Mouse (Mus musculus) heart, embryonic 10.5 days (tissue): Measurements from ENCODE around the gene Dnaic2. TPM values are rescaled to one million over a fixed set of nuclear protein-coding genes. Genes with fewer than 3 reads are reported as not detected.
A peak's percentile ranks its signal among the peaks of the same experiment; 100 is the strongest.

Source experiments
- DNase-seq: peaks from one replicate; pipeline ENCODE4 v3.0.0-alpha.2; 2017; ENCODE audit warnings: low spot score
- H3K27ac ChIP-seq: fragments of 300-500 bp; sonication (generic); 2 replicates; pipeline ENCODE4 v1.5.1; 2016; ENCODE audit warnings: mild to moderate bottlenecking
- H3K27me3 ChIP-seq: fragments of 300-500 bp; sonication (generic); 2 replicates; pipeline ENCODE4 v1.6.1; 2016; ENCODE audit warnings: mild to moderate bottlenecking; ENCODE audit not compliant: poor library complexity, insufficient read depth, severe bottlenecking
- H3K36me3 ChIP-seq: fragments of 300-500 bp; sonication (generic); 2 replicates; pipeline ENCODE4 v1.6.1; 2016; ENCODE audit warnings: mild to moderate bottlenecking, moderate library complexity
- H3K4me1 ChIP-seq: fragments of 300-500 bp; sonication (generic); 2 replicates; pipeline ENCODE4 v1.6.1; 2016; ENCODE audit warnings: mild to moderate bottlenecking
- H3K4me3 ChIP-seq: fragments of 300-500 bp; sonication (generic); 2 replicates; pipeline ENCODE4 v1.5.1; 2016; ENCODE audit warnings: mild to moderate bottlenecking, moderate library complexity
- H3K9me3 ChIP-seq: fragments of 300-500 bp; sonication (generic); 2 replicates; pipeline ENCODE4 v1.6.1; 2016; ENCODE audit warnings: mild to moderate bottlenecking, moderate library complexity
- WGBS: fragments of 180-500 bp; shearing (Covaris S2); methylation state at CpG from one replicate; pipeline ENCODE4 v1.1.7; 2016; 5-methylcytosine and 5-hydroxymethylcytosine counted together
- polyA plus RNA-seq: library from polyadenylated mRNA; unstranded; fragments of >200 nt; fragmentation: Nextera tagmentation; extraction: Ambion mirVana; gene quantifications from 2 replicates; pipeline ENCODE4 v1.2.1, GENCODE M21; 2016

Gene Dnaic2
- polyA plus RNA-seq, 1 experiment from 2014 or later = 0.19 TPM

GRCm38 (mm10) chr11:114786326-114786725, 59.1 kb downstream of the Dnaic2 start:
- WGBS = 2% methylated on average over 43 of the region's 43 CpGs
- Histone ChIP-seq H3K4me3 (peak overlapping the region; percentile 54), H3K9me3 (no peaks in the 10 kb centered on the region), H3K27me3 (peaks cover 100% of the 10 kb centered on the region), H3K27ac (no peak overlapping the region), H3K36me3 (no peaks in the 10 kb centered on the region), H3K4me1 (peaks cover 28% of the 10 kb centered on the region)
- DNase-seq = no peak

- DNase-seq = no peak
- Histone ChIP-seq H3K9me3 (no peaks in the 10 kb centered on the region), H3K4me1 (peaks cover 39% of the 10 kb centered on the region), H3K36me3 (no peaks in the 10 kb centered on the region), H3K27ac (no peak overlapping the region), H3K4me3 (no peak overlapping the region), H3K27me3 (peaks cover 100% of the 10 kb centered on the region)
- 86% methylated on average over 3 of the region's 3 CpGs for WGBS
Measured at GRCm38 (mm10) chr11:114787611-114788010, 60.4 kb downstream of the Dnaic2 start.

GRCm38 (mm10) chr11:114789061-114789714, 62.0 kb downstream of the Dnaic2 start:
- DNase-seq = peak; percentile 89
- 10% methylated on average over 30 of the region's 30 CpGs for WGBS
- Histone ChIP-seq H3K36me3 (no peaks in the 10 kb centered on the region), H3K4me3 (peak overlapping the region; percentile 41), H3K27me3 (peaks cover 100% of the 10 kb centered on the region), H3K9me3 (no peaks in the 10 kb centered on the region), H3K27ac (no peak overlapping the region), H3K4me1 (peaks cover 39% of the 10 kb centered on the region)

- 52% methylated on average over 9 of the region's 9 CpGs for WGBS
- Histone ChIP-seq H3K27me3 (peaks cover 100% of the 10 kb centered on the region), H3K27ac (no peak overlapping the region), H3K4me3 (0 out of 2 replicates have a peak overlapping the region, but pooled peaks have one; percentile 41), H3K4me1 (peaks cover 39% of the 10 kb centered on the region), H3K9me3 (no peaks in the 10 kb centered on the region), H3K36me3 (no peaks in the 10 kb centered on the region)
- DNase-seq = no peak
Measured at GRCm38 (mm10) chr11:114789716-114790115, 62.5 kb downstream of the Dnaic2 start.

- 56% methylated on average over 12 of the region's 12 CpGs for WGBS
- Histone ChIP-seq H3K27me3 (peaks cover 100% of the 10 kb centered on the region), H3K4me3 (no peak overlapping the region), H3K27ac (no peak overlapping the region), H3K36me3 (no peaks in the 10 kb centered on the region), H3K9me3 (no peaks in the 10 kb centered on the region), H3K4me1 (peaks cover 42% of the 10 kb centered on the region)
- DNase-seq = no peak
Measured at GRCm38 (mm10) chr11:114790171-114790570, 63.0 kb downstream of the Dnaic2 start.

GRCm38 (mm10) chr11:114790841-114791240, 63.6 kb downstream of the Dnaic2 start:
- H3K27me3 ChIP-seq = peaks cover 98% of the 10 kb centered on the region
- peak overlapping the region; percentile 61 for H3K4me3 ChIP-seq
- H3K9me3 ChIP-seq = no peaks in the 10 kb centered on the region
- H3K27ac ChIP-seq = no peak overlapping the region
- 14% methylated on average over 4 of the region's 4 CpGs for WGBS
- DNase-seq = no peak
- peaks cover 48% of the 10 kb centered on the region for H3K4me1 ChIP-seq
- no peaks in the 10 kb centered on the region for H3K36me3 ChIP-seq

- Histone ChIP-seq H3K36me3 (no peaks in the 10 kb centered on the region), H3K4me3 (peak overlapping the region; percentile 61), H3K27me3 (peaks cover 97% of the 10 kb centered on the region), H3K4me1 (peaks cover 48% of the 10 kb centered on the region), H3K9me3 (no peaks in the 10 kb centered on the region), H3K27ac (no peak overlapping the region)
- WGBS = 2% methylated on average over 49 of the region's 50 CpGs
- no peak for DNase-seq
Measured at GRCm38 (mm10) chr11:114791351-114791889, 64.2 kb downstream of the Dnaic2 start.

- 1% methylated on average over 59 of the region's 59 CpGs for WGBS
- H3K36me3 ChIP-seq = no peaks in the 10 kb centered on the region
- H3K9me3 ChIP-seq = no peaks in the 10 kb centered on the region
- DNase-seq = no peak
- H3K4me3 ChIP-seq = peak overlapping the region; percentile 61
- peaks cover 45% of the 10 kb centered on the region for H3K4me1 ChIP-seq
- peak overlapping the region; percentile 57 for H3K27ac ChIP-seq
- peaks cover 95% of the 10 kb centered on the region for H3K27me3 ChIP-seq
Measured at GRCm38 (mm10) chr11:114791891-114792411, 64.7 kb downstream of the Dnaic2 start.

- Histone ChIP-seq H3K27ac (no peak overlapping the region), H3K36me3 (no peaks in the 10 kb centered on the region), H3K9me3 (no peaks in the 10 kb centered on the region), H3K4me1 (peaks cover 45% of the 10 kb centered on the region), H3K4me3 (no peak overlapping the region), H3K27me3 (peaks cover 92% of the 10 kb centered on the region)
- WGBS = 43% methylated on average over 5 of the region's 5 CpGs
- no peak for DNase-seq
Measured at GRCm38 (mm10) chr11:114792931-114793494, 65.8 kb downstream of the Dnaic2 start.

- no peak overlapping the region for H3K27ac ChIP-seq
- no peaks in the 10 kb centered on the region for H3K36me3 ChIP-seq
- H3K4me3 ChIP-seq = no peak overlapping the region
- peaks cover 82% of the 10 kb centered on the region for H3K27me3 ChIP-seq
- no peak for DNase-seq
- H3K9me3 ChIP-seq = no peaks in the 10 kb centered on the region
- peaks cover 40% of the 10 kb centered on the region for H3K4me1 ChIP-seq
- WGBS = 64% methylated on average over 19 of the region's 19 CpGs
Measured at GRCm38 (mm10) chr11:114793868-114794545, 66.8 kb downstream of the Dnaic2 start.

GRCm38 (mm10) chr11:114794691-114795090, 67.5 kb downstream of the Dnaic2 start:
- WGBS = 44% methylated on average over 4 of the region's 4 CpGs
- no peaks in the 10 kb centered on the region for H3K9me3 ChIP-seq
- H3K27me3 ChIP-seq = peaks cover 75% of the 10 kb centered on the region
- DNase-seq = no peak
- no peak overlapping the region for H3K27ac ChIP-seq
- no peak overlapping the region for H3K4me3 ChIP-seq
- H3K36me3 ChIP-seq = no peaks in the 10 kb centered on the region
- peaks cover 33% of the 10 kb centered on the region for H3K4me1 ChIP-seq

GRCm38 (mm10) chr11:114795231-114795746, 68.1 kb downstream of the Dnaic2 start:
- DNase-seq = no peak
- H3K36me3 ChIP-seq = no peaks in the 10 kb centered on the region
- H3K4me3 ChIP-seq = peak overlapping the region; percentile 49
- H3K27ac ChIP-seq = no peak overlapping the region
- H3K4me1 ChIP-seq = peaks cover 28% of the 10 kb centered on the region
- H3K9me3 ChIP-seq = no peaks in the 10 kb centered on the region
- WGBS = 2% methylated on average over 7 of the region's 7 CpGs
- peaks cover 69% of the 10 kb centered on the region for H3K27me3 ChIP-seq
